Mouse (Mus musculus): Measurements from ENCODE around the gene Cdc6. TPM values are rescaled to one million over a fixed set of nuclear protein-coding genes. Genes with fewer than 3 reads are reported as not detected.
"Not testable (repeated sequence)": the region's sequence is repeated elsewhere in the genome, so short reads cannot be mapped to it uniquely, and the experiment has no call there.

Cdc6 gene
- total and polyA plus RNA-seq, 2 experiments from 2014 or later, result 1.4 to 4.2 TPM

GRCm38 (mm10) chr11:98933151-98933550 lies 25.6 kb downstream of the Cdc6 start:
- Histone ChIP-seq H3K9me3 (replicated peaks; ENCODE audit: control insufficient read depth, low read length) (no peaks in the 10 kb centered on the region), H3K4me3 (ENCODE audit: low read depth, low read length) (no peak overlapping the region), H3K27ac (ENCODE audit: low read depth) (peak overlapping the region; percentile 95), H3K36me3 (replicated peaks; ENCODE audit: control insufficient read depth, insufficient read depth, low read length) (no peaks in the 10 kb centered on the region), H3K27me3 (ENCODE audit: control insufficient read depth, insufficient read depth, low read length) (no peaks in the 10 kb centered on the region), H3K9ac (replicated peaks; ENCODE audit: low read depth, low read length) (no peak overlapping the region), H3K4me1 (ENCODE audit: control insufficient read depth, insufficient read depth) (peaks cover 76% of the 10 kb centered on the region), H3K4me2 (ENCODE audit: low read depth, low read length) (peak overlapping the region; percentile 28)
- TF ChIP-seq EP300 (IDR thresholded peaks at IDR 0.05; ENCODE audit: low read depth) (no peak), CTCF (IDR thresholded peaks at IDR 0.05; ENCODE audit: low read depth) (peak; percentile 64)
- DNase-seq (ENCODE audit: low spot score), result peak; percentile 66
- peak; percentile 3; the same call in 1 of the 2 replicates for ATAC-seq (ENCODE audit: insufficient read depth, low read depth)
- WGBS, result 22% methylated on average over 9 of the region's 9 CpGs

GRCm38 (mm10) chr11:98933847-98934246 lies 26.2 kb downstream of the Cdc6 start:
- not testable (repeated sequence) for ATAC-seq (ENCODE audit: insufficient read depth, low read depth); H3K4me3 ChIP-seq (ENCODE audit: low read depth, low read length); H3K36me3 ChIP-seq (replicated peaks; ENCODE audit: control insufficient read depth, insufficient read depth, low read length); H3K9ac ChIP-seq (replicated peaks; ENCODE audit: low read depth, low read length); H3K4me2 ChIP-seq (ENCODE audit: low read depth, low read length); DNase-seq (ENCODE audit: low spot score); H3K9me3 ChIP-seq (replicated peaks; ENCODE audit: control insufficient read depth, low read length); H3K27me3 ChIP-seq (ENCODE audit: control insufficient read depth, insufficient read depth, low read length)
- peak overlapping the region; percentile 95 for H3K27ac ChIP-seq (ENCODE audit: low read depth)
- 91% methylated on average over 2 of the region's 2 CpGs for WGBS
- H3K4me1 ChIP-seq (ENCODE audit: control insufficient read depth, insufficient read depth), result peaks cover 76% of the 10 kb centered on the region

- H3K36me3 ChIP-seq (replicated peaks; ENCODE audit: control insufficient read depth, insufficient read depth, low read length), result no peaks in the 10 kb centered on the region
- 85% methylated on average over 3 of the region's 3 CpGs for WGBS
- H3K4me3 ChIP-seq (ENCODE audit: low read depth, low read length), result no peak overlapping the region
- TF ChIP-seq EP300 (IDR thresholded peaks at IDR 0.05; ENCODE audit: low read depth) (no peak), CTCF (IDR thresholded peaks at IDR 0.05; ENCODE audit: low read depth) (no peak)
- no peak overlapping the region for H3K4me2 ChIP-seq (ENCODE audit: low read depth, low read length)
- no peaks in the 10 kb centered on the region for H3K27me3 ChIP-seq (ENCODE audit: control insufficient read depth, insufficient read depth, low read length)
- no peak for ATAC-seq (ENCODE audit: insufficient read depth, low read depth)
- peaks cover 76% of the 10 kb centered on the region for H3K4me1 ChIP-seq (ENCODE audit: control insufficient read depth, insufficient read depth)
- H3K27ac ChIP-seq (ENCODE audit: low read depth), result no peak overlapping the region; the same call in 1 of the 2 replicates
- H3K9ac ChIP-seq (replicated peaks; ENCODE audit: low read depth, low read length), result no peak overlapping the region
- DNase-seq (ENCODE audit: low spot score), result no peak
- no peaks in the 10 kb centered on the region for H3K9me3 ChIP-seq (replicated peaks; ENCODE audit: control insufficient read depth, low read length)
These were observed 26.8 kb downstream of the Cdc6 start for GRCm38 (mm10) chr11:98934367-98934766.

GRCm38 (mm10) chr11:98935123-98935522 lies 27.5 kb downstream of the Cdc6 start:
- peaks cover 76% of the 10 kb centered on the region for H3K4me1 ChIP-seq (ENCODE audit: control insufficient read depth, insufficient read depth)
- H3K27me3 ChIP-seq (ENCODE audit: control insufficient read depth, insufficient read depth, low read length), result no peaks in the 10 kb centered on the region
- H3K9ac ChIP-seq (replicated peaks; ENCODE audit: low read depth, low read length), result no peak overlapping the region
- ATAC-seq (ENCODE audit: insufficient read depth, low read depth) (no peak), DNase-seq (ENCODE audit: low spot score) (no peak)
- no peaks in the 10 kb centered on the region for H3K9me3 ChIP-seq (replicated peaks; ENCODE audit: control insufficient read depth, low read length)
- H3K27ac ChIP-seq (ENCODE audit: low read depth), result peak overlapping the region; percentile 93; the same call in 1 of the 2 replicates
- 92% methylated on average over 3 of the region's 3 CpGs for WGBS
- H3K4me3 ChIP-seq (ENCODE audit: low read depth, low read length), result no peak overlapping the region
- no peaks in the 10 kb centered on the region for H3K36me3 ChIP-seq (replicated peaks; ENCODE audit: control insufficient read depth, insufficient read depth, low read length)
- no peak overlapping the region for H3K4me2 ChIP-seq (ENCODE audit: low read depth, low read length)
- no peak for TF ChIP-seq CTCF (IDR thresholded peaks at IDR 0.05; ENCODE audit: low read depth)
- no peak for TF ChIP-seq EP300 (IDR thresholded peaks at IDR 0.05; ENCODE audit: low read depth)

DNA sequence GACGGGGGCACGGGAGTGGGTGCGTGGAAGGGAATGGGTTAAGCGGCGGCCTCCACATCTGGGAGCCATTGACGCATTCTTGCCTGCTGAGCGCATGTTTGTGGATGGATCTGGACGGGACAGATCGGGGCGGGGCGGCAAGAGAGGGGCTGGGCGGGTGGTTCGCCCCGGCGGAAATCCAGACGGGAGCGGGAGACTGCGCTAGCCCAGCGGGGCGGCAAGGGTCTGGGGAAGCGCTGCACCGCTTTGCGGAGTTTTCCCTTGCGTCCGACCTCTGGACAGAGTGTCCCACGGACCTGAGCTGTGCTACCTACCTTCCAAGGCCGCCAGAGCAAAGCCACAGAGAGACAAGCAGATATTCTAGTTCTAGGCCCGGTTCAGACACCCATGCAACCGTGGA lies 28.6 kb downstream of the Cdc6 start:
- DNase-seq (ENCODE audit: low spot score), result peak; percentile 76
- Histone ChIP-seq H3K27me3 (ENCODE audit: control insufficient read depth, insufficient read depth, low read length) (no peaks in the 10 kb centered on the region), H3K9ac (replicated peaks; ENCODE audit: low read depth, low read length) (peak overlapping the region; percentile 83), H3K4me3 (ENCODE audit: low read depth, low read length) (peak overlapping the region; percentile 87), H3K4me1 (ENCODE audit: control insufficient read depth, insufficient read depth) (peaks cover 74% of the 10 kb centered on the region), H3K27ac (ENCODE audit: low read depth) (peak overlapping the region; percentile 93), H3K9me3 (replicated peaks; ENCODE audit: control insufficient read depth, low read length) (no peaks in the 10 kb centered on the region), H3K36me3 (replicated peaks; ENCODE audit: control insufficient read depth, insufficient read depth, low read length) (no peaks in the 10 kb centered on the region), H3K4me2 (ENCODE audit: low read depth, low read length) (peak overlapping the region; percentile 82)
- ATAC-seq (ENCODE audit: insufficient read depth, low read depth), result peak; percentile 50
- under 1% methylated on average over 26 of the region's 29 CpGs for WGBS
- peak; percentile 61; the same call in 1 of the 2 replicates for TF ChIP-seq EP300 (IDR thresholded peaks at IDR 0.05; ENCODE audit: low read depth)
- TF ChIP-seq CTCF (IDR thresholded peaks at IDR 0.05; ENCODE audit: low read depth), result no peak
